13 mouse cellular contexts compared by ENCODE assay signal in genomic region chr4:45753211-45753809, GRCm38 (mm10). TPM values are rescaled to one million over a fixed set of nuclear protein-coding genes. Genes with fewer than 3 reads are reported as not detected.
DNase-seq lines count a peak whose midpoint lies in the region; ATAC-seq and TF ChIP-seq lines count a peak whose summit lies in the region.
"Had no signal": no experiment of that assay in that cellular context is flagged by ENCODE, and none has a peak within 500 bp of the region (broad histone marks: within the 10 kb centered on the region; RNA-seq: fewer than 3 reads in every experiment).

No protein-coding gene starts in this region.

- TF ChIP-seq CTCF in spleen, adult 2 months (IDR thresholded peaks at IDR 0.05; ENCODE audit: extremely low read depth, insufficient read depth, insufficient read length, insufficient replicate concordance): no peak

- no peak overlapping the region for H3K4me3 ChIP-seq in intestine, embryonic 15.5 days (replicated peaks)
- no peak overlapping the region for H3K4me3 ChIP-seq in intestine, embryonic 16.5 days (ENCODE audit: low read length)
- H3K4me3 ChIP-seq in spleen, adult 2 months (ENCODE audit: extremely low read depth, insufficient read depth, insufficient read length): no peak overlapping the region
- H3K4me3 ChIP-seq: limb, embryonic 15.5 days had no signal

- H3K9ac ChIP-seq in intestine, embryonic 15.5 days: no peak overlapping the region
- no peak overlapping the region for H3K9ac ChIP-seq in intestine, embryonic 16.5 days (ENCODE audit: low read depth, low read length)
- H3K9ac ChIP-seq: limb, embryonic 15.5 days had no signal

- DNase-seq in cerebellum, postnatal 14 days: peak; percentile 42 to 61
- no peak for DNase-seq in cerebellum, postnatal 36 days
- DNase-seq in spleen, adult 2 months (ENCODE audit: low read depth in 1 of 2, low spot score in 2 of 2): no peak
- DNase-seq in spleen, postnatal 10 days (ENCODE audit: low spot score in 2 of 2): no peak
- DNase-seq in adrenal gland, adult (ENCODE audit: inconsistent age in 2 of 2, low spot score in 1 of 2): no peak
- DNase-seq in left cerebral cortex, adult 9 months (ENCODE audit: low spot score in 2 of 2): no peak
- DNase-seq: cerebellum, adult 9-11 months; gastrocnemius, postnatal 14 days; kidney, adult 2 months; right cerebral cortex, adult 18-20 months had no signal

- H3K36me3 ChIP-seq in intestine, embryonic 15.5 days: no peaks in the 10 kb centered on the region
- H3K36me3 ChIP-seq in intestine, embryonic 16.5 days (ENCODE audit: control insufficient read depth, insufficient read depth, low read length): no peaks in the 10 kb centered on the region
- no peaks in the 10 kb centered on the region for H3K36me3 ChIP-seq in spleen, adult 2 months (ENCODE audit: control insufficient read depth, insufficient read depth, low read length)
- H3K36me3 ChIP-seq: limb, embryonic 15.5 days had no signal

- H3K27me3 ChIP-seq in intestine, embryonic 15.5 days (replicated peaks): no peaks in the 10 kb centered on the region
- H3K27me3 ChIP-seq in intestine, embryonic 16.5 days (replicated peaks; ENCODE audit: control insufficient read depth, insufficient read depth, low read length): no peaks in the 10 kb centered on the region
- no peaks in the 10 kb centered on the region for H3K27me3 ChIP-seq in spleen, adult 2 months (ENCODE audit: control insufficient read depth, insufficient read depth, low read length)

- TF ChIP-seq POLR2A in spleen, adult 2 months (IDR thresholded peaks at IDR 0.05; ENCODE audit: low read depth, low read length): no peak

- H3K4me2 ChIP-seq in intestine, embryonic 15.5 days (replicated peaks): no peak overlapping the region
- H3K4me2 ChIP-seq in intestine, embryonic 16.5 days (ENCODE audit: low read depth, low read length): no peak overlapping the region
- H3K4me2 ChIP-seq: limb, embryonic 15.5 days had no signal

- H3K9me3 ChIP-seq in intestine, embryonic 15.5 days: no peaks in the 10 kb centered on the region
- no peaks in the 10 kb centered on the region for H3K9me3 ChIP-seq in intestine, embryonic 16.5 days (ENCODE audit: control insufficient read depth, low read length)
- H3K9me3 ChIP-seq: limb, embryonic 15.5 days had no signal

- H3K27ac ChIP-seq in intestine, embryonic 15.5 days: 0 out of 2 replicates have a peak overlapping the region, but pooled peaks have one; percentile 6
- H3K27ac ChIP-seq in intestine, embryonic 16.5 days (ENCODE audit: low read length): no peak overlapping the region
- H3K27ac ChIP-seq in spleen, adult 2 months (ENCODE audit: insufficient read depth, low read length): peak overlapping the region; percentile 12; the same call in 1 of the 2 replicates
- H3K27ac ChIP-seq: limb, embryonic 15.5 days had no signal

- no peak for ATAC-seq in intestine, embryonic 15.5 days
- no peak for ATAC-seq in intestine, embryonic 16.5 days

- 40% methylated on average over 6 of the region's 6 CpGs for WGBS in intestine, embryonic 15.5 days
- 44% methylated on average over 6 of the region's 6 CpGs for WGBS in intestine, embryonic 16.5 days
- 79% methylated on average over 6 of the region's 6 CpGs for WGBS in spleen, adult 2 months

- H3K4me1 ChIP-seq in intestine, embryonic 15.5 days (replicated peaks): peaks cover 23% of the 10 kb centered on the region
- H3K4me1 ChIP-seq in intestine, embryonic 16.5 days (ENCODE audit: control insufficient read depth, insufficient read depth, low read length): peaks cover 28% of the 10 kb centered on the region
- peaks cover 5% of the 10 kb centered on the region; the same call in 1 of the 2 replicates for H3K4me1 ChIP-seq in spleen, adult 2 months (ENCODE audit: control insufficient read depth, insufficient read depth, insufficient read length)

RNA-seq across cellular contexts. Expression of gene Aldh1b1, which starts 45.5 kb away (rescaled TPM):
- polyA plus RNA-seq in intestine, embryonic 15.5 days (2015; fragmentation: Nextera tagmentation; extraction: Ambion mirVana): 428 and 484 TPM in 2 replicates
- polyA plus RNA-seq in intestine, embryonic 16.5 days (2015; fragmentation: Nextera tagmentation; extraction: Ambion mirVana): 638 and 702 TPM in 2 replicates
- 4.1 and 5.5 TPM in 2 replicates for polyA plus RNA-seq in spleen, adult 2 months (2012; rRNA removed)

Comparison
In these comparisons a context has a peak if more than half of its experiments do, and no peak if none do; other contexts are left out.
1. DNase-seq: peak in cerebellum, postnatal 14 days (2 of 2); none in cerebellum, postnatal 36 days (0 of 2), spleen, adult 2 months (0 of 2), spleen, postnatal 10 days (0 of 2), adrenal gland, adult (0 of 2) and left cerebral cortex, adult 9 months (0 of 2).
2. RNA of gene Aldh1b1, which starts 45.5 kb away (polyA plus RNA-seq): 638 to 702 TPM in intestine, embryonic 16.5 days and 428 to 484 TPM in intestine, embryonic 15.5 days; 4.1 to 5.5 TPM in spleen, adult 2 months; every median in the first group is over 10 times any median in the second.